Mouse (Mus musculus): ENCODE measurements around the gene Nhsl1. TPM values are rescaled to one million over a fixed set of nuclear protein-coding genes. Genes with fewer than 3 reads are reported as not detected.

Nhsl1 gene
- total and polyA plus RNA-seq, 2 experiments from 2014 or later, result 7.2 to 18.0 TPM

DNA sequence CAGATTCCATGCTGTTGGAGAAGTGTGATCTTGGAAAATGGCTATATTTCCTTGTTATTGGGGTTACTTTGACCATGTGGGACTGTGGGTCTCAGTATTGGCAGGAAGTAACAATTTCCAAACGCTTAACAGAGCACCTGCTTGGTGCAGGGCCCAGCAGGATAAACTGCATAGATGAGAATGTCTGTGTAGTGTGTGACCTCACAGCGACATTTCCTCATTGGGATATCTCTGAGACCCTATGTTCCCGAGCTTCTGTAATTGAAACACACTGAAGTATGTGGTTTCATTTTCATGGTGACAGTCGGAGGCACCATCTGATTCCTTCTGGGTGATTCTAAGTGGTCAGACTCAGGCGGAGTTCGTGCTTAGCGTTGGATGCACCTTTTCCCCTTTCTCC lies 75.5 kb downstream of the Nhsl1 start:
- Histone ChIP-seq H3K27ac (ENCODE audit: low read depth, low read length) (no peak overlapping the region), H3K4me3 (ENCODE audit: low read depth, low read length) (no peak overlapping the region), H3K36me3 (ENCODE audit: insufficient read depth, low read length) (no peaks in the 10 kb centered on the region), H3K27me3 (ENCODE audit: insufficient read depth, low read length) (no peaks in the 10 kb centered on the region), H3K4me2 (ENCODE audit: low read depth, low read length, poor library complexity, severe bottlenecking) (no peak overlapping the region), H3K4me1 (ENCODE audit: insufficient read depth, low read length) (no peaks in the 10 kb centered on the region), H3K9ac (replicated peaks; ENCODE audit: low read length, poor library complexity, severe bottlenecking) (no peak overlapping the region), H3K9me3 (ENCODE audit: low read length) (no peaks in the 10 kb centered on the region)
- ATAC-seq (ENCODE audit: low FRiP score) (no peak), DNase-seq (ENCODE audit: low spot score) (no peak)
- WGBS, result 88% methylated on average over 7 of the region's 7 CpGs
- TF ChIP-seq CTCF (IDR thresholded peaks at IDR 0.05), result no peak

DNA sequence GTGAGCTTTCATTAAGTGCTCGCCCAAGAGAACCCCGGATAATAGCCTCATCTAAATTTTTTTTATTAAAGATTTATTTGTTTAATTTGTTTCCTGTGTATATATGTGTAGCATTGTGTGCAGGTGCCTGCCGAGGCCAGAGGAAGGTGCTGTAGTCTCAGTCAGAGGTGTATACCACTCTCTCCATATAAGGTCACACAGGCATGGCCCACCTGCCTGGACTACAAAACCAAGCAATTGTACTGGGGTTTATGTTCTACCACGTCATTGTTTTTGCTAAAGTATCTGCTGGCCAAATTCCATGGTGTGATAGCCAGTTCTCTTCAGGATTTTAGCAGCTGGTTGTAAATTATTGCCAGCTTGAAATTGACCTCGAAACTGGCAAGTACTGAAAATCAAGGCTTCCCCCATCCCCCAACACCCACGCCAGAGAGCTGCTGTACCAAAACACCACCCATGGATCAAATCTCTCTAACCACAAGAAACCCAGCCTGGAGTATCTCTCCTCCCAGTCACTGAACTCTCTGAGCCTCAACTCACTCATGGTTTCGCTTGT lies 81.4 kb downstream of the Nhsl1 start:
- TF ChIP-seq CTCF (IDR thresholded peaks at IDR 0.05), result no peak
- Histone ChIP-seq H3K36me3 (ENCODE audit: insufficient read depth, low read length) (no peaks in the 10 kb centered on the region), H3K4me1 (ENCODE audit: insufficient read depth, low read length) (no peaks in the 10 kb centered on the region), H3K4me3 (ENCODE audit: low read depth, low read length) (no peak overlapping the region), H3K27me3 (ENCODE audit: insufficient read depth, low read length) (no peaks in the 10 kb centered on the region), H3K9ac (replicated peaks; ENCODE audit: low read length, poor library complexity, severe bottlenecking) (no peak overlapping the region), H3K9me3 (ENCODE audit: low read length) (no peaks in the 10 kb centered on the region), H3K4me2 (ENCODE audit: low read depth, low read length, poor library complexity, severe bottlenecking) (no peak overlapping the region), H3K27ac (ENCODE audit: low read depth, low read length) (no peak overlapping the region)
- ATAC-seq (ENCODE audit: low FRiP score) (no peak), DNase-seq (ENCODE audit: low spot score) (no peak)
- 84% methylated on average over 7 of the region's 7 CpGs for WGBS

DNA sequence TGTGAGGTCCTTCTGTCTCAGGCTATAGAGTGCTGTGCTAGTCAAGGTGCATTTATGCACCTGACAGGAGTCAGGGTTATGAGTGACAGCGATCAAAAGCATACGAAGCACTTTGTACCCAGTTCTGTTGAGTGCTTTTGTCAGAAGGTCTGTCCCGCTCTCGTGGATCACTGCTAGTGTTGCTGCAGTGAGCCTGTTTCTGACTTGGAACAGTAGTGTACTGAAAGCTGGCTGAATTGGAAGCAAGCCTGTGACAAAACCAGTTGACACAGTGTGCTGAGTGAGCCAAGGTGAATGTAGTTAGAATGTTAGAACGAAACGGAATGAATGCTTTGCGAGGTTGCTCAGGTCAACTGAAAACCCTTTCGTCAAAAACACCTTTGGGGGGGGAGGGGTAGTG lies 82.2 kb downstream of the Nhsl1 start:
- H3K9me3 ChIP-seq (ENCODE audit: low read length), result no peaks in the 10 kb centered on the region
- H3K9ac ChIP-seq (replicated peaks; ENCODE audit: low read length, poor library complexity, severe bottlenecking), result no peak overlapping the region
- H3K4me2 ChIP-seq (ENCODE audit: low read depth, low read length, poor library complexity, severe bottlenecking), result no peak overlapping the region
- WGBS, result 82% methylated on average over 8 of the region's 8 CpGs
- H3K27ac ChIP-seq (ENCODE audit: low read depth, low read length), result no peak overlapping the region
- TF ChIP-seq CTCF (IDR thresholded peaks at IDR 0.05), result no peak
- ATAC-seq (ENCODE audit: low FRiP score) (no peak), DNase-seq (ENCODE audit: low spot score) (no peak)
- H3K4me1 ChIP-seq (ENCODE audit: insufficient read depth, low read length), result no peaks in the 10 kb centered on the region
- H3K27me3 ChIP-seq (ENCODE audit: insufficient read depth, low read length), result no peaks in the 10 kb centered on the region; the same call in 1 of the 2 replicates
- H3K4me3 ChIP-seq (ENCODE audit: low read depth, low read length), result no peak overlapping the region
- H3K36me3 ChIP-seq (ENCODE audit: insufficient read depth, low read length), result no peaks in the 10 kb centered on the region

DNA sequence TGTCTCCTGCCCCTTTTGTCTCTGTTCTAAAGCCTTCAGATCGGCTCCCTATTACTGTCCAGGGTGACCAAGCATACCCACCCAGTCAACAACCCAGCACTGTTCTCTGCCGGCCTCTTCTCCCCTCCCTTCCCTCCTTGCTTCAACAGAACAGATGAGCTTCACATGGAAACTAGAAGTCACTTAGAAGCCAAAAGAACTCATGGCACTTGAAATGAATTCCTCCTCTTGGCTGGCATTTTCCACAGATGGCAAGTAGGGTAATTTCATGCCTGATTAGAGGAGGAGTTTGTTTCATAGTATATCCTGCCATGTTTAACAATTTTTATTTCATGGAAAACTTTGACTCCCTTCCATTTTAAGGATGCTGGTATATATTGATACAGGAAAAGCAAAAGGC lies 85.2 kb downstream of the Nhsl1 start:
- Histone ChIP-seq H3K27ac (ENCODE audit: low read depth, low read length) (no peak overlapping the region), H3K27me3 (ENCODE audit: insufficient read depth, low read length) (no peaks in the 10 kb centered on the region; the same call in 1 of the 2 replicates), H3K9ac (replicated peaks; ENCODE audit: low read length, poor library complexity, severe bottlenecking) (no peak overlapping the region), H3K4me3 (ENCODE audit: low read depth, low read length) (no peak overlapping the region), H3K4me2 (ENCODE audit: low read depth, low read length, poor library complexity, severe bottlenecking) (no peak overlapping the region), H3K9me3 (ENCODE audit: low read length) (no peaks in the 10 kb centered on the region), H3K4me1 (ENCODE audit: insufficient read depth, low read length) (peaks cover 4% of the 10 kb centered on the region; the same call in 1 of the 2 replicates), H3K36me3 (ENCODE audit: insufficient read depth, low read length) (no peaks in the 10 kb centered on the region)
- WGBS, result 43% methylated on average over 2 of the region's 2 CpGs
- no peak for ATAC-seq (ENCODE audit: low FRiP score)
- no peak for TF ChIP-seq CTCF (IDR thresholded peaks at IDR 0.05)
- peak; percentile 66 for DNase-seq (ENCODE audit: low spot score)

DNA sequence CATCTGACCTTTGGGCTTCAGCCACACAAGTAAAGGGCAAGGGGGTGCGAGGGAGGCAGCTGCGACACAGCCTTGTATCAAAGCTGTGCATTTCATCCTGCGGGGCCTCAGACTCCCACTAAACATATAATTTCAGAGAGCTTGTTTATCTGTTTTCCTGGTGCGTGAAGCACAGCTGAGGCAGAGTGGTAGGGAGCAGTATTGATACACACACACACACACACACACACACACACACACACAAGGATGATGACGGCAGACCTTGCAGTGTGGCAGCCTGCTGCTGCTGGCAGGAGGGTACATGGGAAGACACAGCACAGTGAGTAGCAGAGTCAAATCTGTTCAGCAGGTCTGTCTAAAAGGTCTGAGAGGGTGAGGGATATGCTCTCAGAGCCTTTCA lies 85.9 kb downstream of the Nhsl1 start:
- H3K4me2 ChIP-seq (ENCODE audit: low read depth, low read length, poor library complexity, severe bottlenecking), result no peak overlapping the region
- WGBS, result 68% methylated on average over 5 of the region's 5 CpGs
- no peak overlapping the region for H3K27ac ChIP-seq (ENCODE audit: low read depth, low read length)
- H3K36me3 ChIP-seq (ENCODE audit: insufficient read depth, low read length), result no peaks in the 10 kb centered on the region
- H3K4me1 ChIP-seq (ENCODE audit: insufficient read depth, low read length), result peaks cover 5% of the 10 kb centered on the region; the same call in 1 of the 2 replicates
- DNase-seq (ENCODE audit: low spot score) (no peak), ATAC-seq (ENCODE audit: low FRiP score) (no peak)
- no peaks in the 10 kb centered on the region; the same call in 1 of the 2 replicates for H3K27me3 ChIP-seq (ENCODE audit: insufficient read depth, low read length)
- H3K4me3 ChIP-seq (ENCODE audit: low read depth, low read length), result no peak overlapping the region
- no peak for TF ChIP-seq CTCF (IDR thresholded peaks at IDR 0.05)
- H3K9me3 ChIP-seq (ENCODE audit: low read length), result no peaks in the 10 kb centered on the region
- no peak overlapping the region for H3K9ac ChIP-seq (replicated peaks; ENCODE audit: low read length, poor library complexity, severe bottlenecking)

DNA sequence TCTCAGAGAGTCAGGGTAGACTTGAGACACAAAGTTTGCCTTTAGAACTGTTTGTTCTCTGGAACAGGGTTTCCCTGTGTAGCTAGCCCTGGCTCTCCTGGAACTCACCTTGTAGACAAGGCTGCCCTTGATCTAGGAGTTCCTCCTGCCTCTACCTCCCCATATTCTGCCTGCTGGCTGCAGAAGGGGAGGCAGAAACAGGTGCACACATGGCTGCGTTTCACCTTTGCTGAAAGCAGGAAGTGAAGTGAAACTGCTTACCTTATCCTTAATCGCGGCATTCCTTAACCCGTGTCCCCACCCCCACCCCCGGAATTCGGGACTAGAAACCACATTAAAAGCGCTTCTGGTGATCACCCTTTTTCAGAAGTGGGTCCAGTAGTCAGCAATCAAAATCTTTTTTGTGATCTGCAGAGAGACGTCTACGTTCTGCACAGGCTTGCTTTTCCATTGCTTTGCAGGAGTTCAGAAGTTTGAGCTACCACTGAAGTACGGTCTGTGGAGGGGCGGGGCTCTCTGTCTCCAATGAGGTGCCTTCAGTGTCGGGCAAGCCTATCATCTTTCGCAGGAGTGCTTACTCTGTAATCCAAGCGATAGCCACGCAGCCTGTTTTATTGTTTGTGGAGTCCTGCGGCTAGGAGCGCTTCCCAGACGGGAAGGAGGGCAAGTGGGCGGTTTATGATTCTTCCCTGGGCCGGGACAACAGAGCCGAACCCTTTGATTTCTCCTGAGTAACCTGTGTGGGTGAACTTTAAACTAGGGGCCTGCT lies 88.5 kb downstream of the Nhsl1 start:
- TF ChIP-seq CTCF (IDR thresholded peaks at IDR 0.05), result no peak
- ATAC-seq (ENCODE audit: low FRiP score) (peak; percentile 80), DNase-seq (ENCODE audit: low spot score) (peak; percentile 88)
- H3K36me3 ChIP-seq (ENCODE audit: insufficient read depth, low read length), result no peaks in the 10 kb centered on the region
- no peaks in the 10 kb centered on the region; the same call in 1 of the 2 replicates for H3K27me3 ChIP-seq (ENCODE audit: insufficient read depth, low read length)
- WGBS, result under 1% methylated on average over 21 of the region's 21 CpGs
- peaks cover 7% of the 10 kb centered on the region; the same call in 1 of the 2 replicates for H3K4me1 ChIP-seq (ENCODE audit: insufficient read depth, low read length)
- H3K27ac ChIP-seq (ENCODE audit: low read depth, low read length), result no peak overlapping the region
- peak overlapping the region; percentile 50 for H3K9ac ChIP-seq (replicated peaks; ENCODE audit: low read length, poor library complexity, severe bottlenecking)
- H3K9me3 ChIP-seq (ENCODE audit: low read length), result no peaks in the 10 kb centered on the region
- H3K4me3 ChIP-seq (ENCODE audit: low read depth, low read length), result peak overlapping the region; percentile 50
- H3K4me2 ChIP-seq (ENCODE audit: low read depth, low read length, poor library complexity, severe bottlenecking), result peak overlapping the region; percentile 90

Data from midbrain, postnatal 0 days (tissue).